Mouse (Mus musculus): ENCODE data around the gene Spint2. TPM values are rescaled to one million over a fixed set of nuclear protein-coding genes. Genes with fewer than 3 reads are reported as not detected.
"Not testable (repeated sequence)": the region's sequence is repeated elsewhere in the genome, so short reads cannot be mapped to it uniquely, and the experiment has no call there.

Spint2 gene
- polyA plus RNA-seq, 1 experiment = 69.7 TPM

GRCm38 (mm10) chr7:29214846-29215245 is 66.9 kb downstream of the Spint2 start:
- 89% methylated on average over 15 of the region's 15 CpGs for WGBS
- Histone ChIP-seq H3K4me3 (ENCODE audit: extremely low read depth, insufficient read depth, insufficient read length) (no peak overlapping the region), H3K27ac (ENCODE audit: insufficient read depth, low read length) (no peak overlapping the region), H3K4me1 (ENCODE audit: control insufficient read depth, insufficient read depth, insufficient read length) (no peaks in the 10 kb centered on the region), H3K36me3 (ENCODE audit: control insufficient read depth, insufficient read depth, low read length) (no peaks in the 10 kb centered on the region), H3K27me3 (ENCODE audit: control insufficient read depth, insufficient read depth, low read length) (no peaks in the 10 kb centered on the region)
- no peak for DNase-seq (ENCODE audit: low read depth in 1 of 2, low spot score in 2 of 2)
- TF ChIP-seq CTCF (IDR thresholded peaks at IDR 0.05; ENCODE audit: extremely low read depth, insufficient read depth, insufficient read length, insufficient replicate concordance) = no peak

- Histone ChIP-seq H3K4me1 (ENCODE audit: control insufficient read depth, insufficient read depth, insufficient read length) (no peaks in the 10 kb centered on the region), H3K27ac (ENCODE audit: insufficient read depth, low read length) (no peak overlapping the region), H3K4me3 (ENCODE audit: extremely low read depth, insufficient read depth, insufficient read length) (no peak overlapping the region), H3K36me3 (ENCODE audit: control insufficient read depth, insufficient read depth, low read length) (no peaks in the 10 kb centered on the region), H3K27me3 (ENCODE audit: control insufficient read depth, insufficient read depth, low read length) (no peaks in the 10 kb centered on the region)
- no peak for DNase-seq (ENCODE audit: low read depth in 1 of 2, low spot score in 2 of 2)
- WGBS = 79% methylated on average over 2 of the region's 2 CpGs
- no peak for TF ChIP-seq POLR2A (IDR thresholded peaks at IDR 0.05; ENCODE audit: low read depth, low read length)
- TF ChIP-seq CTCF (IDR thresholded peaks at IDR 0.05; ENCODE audit: extremely low read depth, insufficient read depth, insufficient read length, insufficient replicate concordance) = no peak
Measured at GRCm38 (mm10) chr7:29214236-29214635, 67.5 kb downstream of the Spint2 start.

GRCm38 (mm10) chr7:29213675-29214082 is 68.0 kb downstream of the Spint2 start, which contains the start of gene Catsperg1:
TSS of gene Catsperg1 (minus strand) at chr7:29214035.
- no peaks in the 10 kb centered on the region for H3K4me1 ChIP-seq (ENCODE audit: control insufficient read depth, insufficient read depth, insufficient read length)
- TF ChIP-seq POLR2A (IDR thresholded peaks at IDR 0.05; ENCODE audit: low read depth, low read length) (no peak), CTCF (IDR thresholded peaks at IDR 0.05; ENCODE audit: extremely low read depth, insufficient read depth, insufficient read length, insufficient replicate concordance) (no peak)
- no peak within 1 kb of the TSS for H3K4me3 ChIP-seq (ENCODE audit: extremely low read depth, insufficient read depth, insufficient read length)
- H3K27ac ChIP-seq (ENCODE audit: insufficient read depth, low read length) = no peak within 1 kb of the TSS
- DNase-seq (ENCODE audit: low read depth in 1 of 2, low spot score in 2 of 2) = no peak
- WGBS = 68% methylated on average over 20 of the region's 20 CpGs
- no peaks in the 10 kb centered on the region for H3K36me3 ChIP-seq (ENCODE audit: control insufficient read depth, insufficient read depth, low read length)
- no peaks in the 10 kb centered on the region for H3K27me3 ChIP-seq (ENCODE audit: control insufficient read depth, insufficient read depth, low read length)

- not testable (repeated sequence) for H3K27me3 ChIP-seq (ENCODE audit: control insufficient read depth, insufficient read depth, low read length); H3K4me3 ChIP-seq (ENCODE audit: extremely low read depth, insufficient read depth, insufficient read length); H3K36me3 ChIP-seq (ENCODE audit: control insufficient read depth, insufficient read depth, low read length); DNase-seq (ENCODE audit: low read depth in 1 of 2, low spot score in 2 of 2); H3K4me1 ChIP-seq (ENCODE audit: control insufficient read depth, insufficient read depth, insufficient read length); H3K27ac ChIP-seq (ENCODE audit: insufficient read depth, low read length)
- 89% methylated on average over 40 of the region's 40 CpGs for WGBS
Measured at GRCm38 (mm10) chr7:29212775-29213560, 68.7 kb downstream of the Spint2 start.

- peak overlapping the region; percentile 77; the same call in 1 of the 2 replicates for H3K27ac ChIP-seq (ENCODE audit: insufficient read depth, low read length)
- no peaks in the 10 kb centered on the region for H3K27me3 ChIP-seq (ENCODE audit: control insufficient read depth, insufficient read depth, low read length)
- 76% methylated on average over 26 of the region's 26 CpGs for WGBS
- TF ChIP-seq POLR2A (IDR thresholded peaks at IDR 0.05; ENCODE audit: low read depth, low read length) (no peak), CTCF (IDR thresholded peaks at IDR 0.05; ENCODE audit: extremely low read depth, insufficient read depth, insufficient read length, insufficient replicate concordance) (no peak)
- no peaks in the 10 kb centered on the region for H3K4me1 ChIP-seq (ENCODE audit: control insufficient read depth, insufficient read depth, insufficient read length)
- no peaks in the 10 kb centered on the region for H3K36me3 ChIP-seq (ENCODE audit: control insufficient read depth, insufficient read depth, low read length)
- H3K4me3 ChIP-seq (ENCODE audit: extremely low read depth, insufficient read depth, insufficient read length) = no peak overlapping the region
- DNase-seq (ENCODE audit: low read depth in 1 of 2, low spot score in 2 of 2) = no peak
Measured at GRCm38 (mm10) chr7:29212199-29212765, 69.4 kb downstream of the Spint2 start.

GRCm38 (mm10) chr7:29211415-29212198 is 70.1 kb downstream of the Spint2 start:
- WGBS = 8% methylated on average over 34 of the region's 34 CpGs
- peak overlapping the region; percentile 77 for H3K27ac ChIP-seq (ENCODE audit: insufficient read depth, low read length)
- no peak for TF ChIP-seq CTCF (IDR thresholded peaks at IDR 0.05; ENCODE audit: extremely low read depth, insufficient read depth, insufficient read length, insufficient replicate concordance)
- peak; percentile 4; the same call in 1 of the 2 replicates for TF ChIP-seq POLR2A (IDR thresholded peaks at IDR 0.05; ENCODE audit: low read depth, low read length)
- DNase-seq (ENCODE audit: low read depth in 1 of 2, low spot score in 2 of 2) = peak; percentile 82 to 87
- H3K4me1 ChIP-seq (ENCODE audit: control insufficient read depth, insufficient read depth, insufficient read length) = no peaks in the 10 kb centered on the region
- peak overlapping the region; percentile 67 for H3K4me3 ChIP-seq (ENCODE audit: extremely low read depth, insufficient read depth, insufficient read length)
- no peaks in the 10 kb centered on the region for H3K36me3 ChIP-seq (ENCODE audit: control insufficient read depth, insufficient read depth, low read length)
- no peaks in the 10 kb centered on the region for H3K27me3 ChIP-seq (ENCODE audit: control insufficient read depth, insufficient read depth, low read length)

GRCm38 (mm10) chr7:29211013-29211412 is 70.7 kb downstream of the Spint2 start:
- DNase-seq (ENCODE audit: low read depth in 1 of 2, low spot score in 2 of 2) = peak in 1 of 2 experiments; percentile 40
- WGBS = 9% methylated on average over 9 of the region's 15 CpGs
- not testable (repeated sequence) for H3K36me3 ChIP-seq (ENCODE audit: control insufficient read depth, insufficient read depth, low read length); H3K4me1 ChIP-seq (ENCODE audit: control insufficient read depth, insufficient read depth, insufficient read length); H3K27me3 ChIP-seq (ENCODE audit: control insufficient read depth, insufficient read depth, low read length)
- Histone ChIP-seq H3K4me3 (ENCODE audit: extremely low read depth, insufficient read depth, insufficient read length) (peak overlapping the region; percentile 67), H3K27ac (ENCODE audit: insufficient read depth, low read length) (peak overlapping the region; percentile 77)

Other genes with a start within 250 kb of the Spint2 start
- 0.27 TPM in 2 replicates for gene Ryr1, start 156.7 kb downstream of the Spint2 start, polyA plus RNA-seq (2012; rRNA removed)
- 16.4 and 22.5 TPM in 2 replicates for gene Rasgrp4, start 147.1 kb downstream of the Spint2 start, polyA plus RNA-seq (2012; rRNA removed)
- 40.3 and 44.4 TPM in 2 replicates for gene Fam98c, start 125.7 kb downstream of the Spint2 start, polyA plus RNA-seq (2012; rRNA removed)
- 0.52 and 0.84 TPM in 2 replicates for gene Ggn, start 111.7 kb downstream of the Spint2 start, polyA plus RNA-seq (2012; rRNA removed)
- 1.4 and 1.6 TPM in 2 replicates for gene Spred3, start 111.5 kb downstream of the Spint2 start, polyA plus RNA-seq (2012; rRNA removed)
- gene Psmd8, start 101.2 kb downstream of the Spint2 start, polyA plus RNA-seq (2012; rRNA removed) = 82.0 and 91.1 TPM in 2 replicates
- gene Catsperg1, start 67.9 kb downstream of the Spint2 start, polyA plus RNA-seq (2012; rRNA removed) = 1.6 and 2.0 TPM in 2 replicates
- gene Kcnk6, start 49.4 kb downstream of the Spint2 start, polyA plus RNA-seq (2012; rRNA removed) = 34.3 and 43.5 TPM in 2 replicates
- 74.2 and 97.6 TPM in 2 replicates for gene Yif1b, start 43.6 kb downstream of the Spint2 start, polyA plus RNA-seq (2012; rRNA removed)
- gene 2200002D01Rik, start 33.4 kb downstream of the Spint2 start, polyA plus RNA-seq (2012; rRNA removed) = 0.51 and 1.0 TPM in 2 replicates
- 27.3 and 62.6 TPM in 2 replicates for gene Ppp1r14a, start 7.4 kb upstream of the Spint2 start, polyA plus RNA-seq (2012; rRNA removed)
- gene Dpf1, start 22.0 kb upstream of the Spint2 start, polyA plus RNA-seq (2012; rRNA removed) = 0.06 and 0.35 TPM in 2 replicates
- 30.3 and 47.5 TPM in 2 replicates for gene Sipa1l3, start 236.7 kb upstream of the Spint2 start, polyA plus RNA-seq (2012; rRNA removed)